In genomic region chr2:170464817-170465216, GRCm38 (mm10) we compare ENCODE assay signal across 30 mouse cellular contexts. TPM values are rescaled to one million over a fixed set of nuclear protein-coding genes. Genes with fewer than 3 reads are reported as not detected.
A peak's percentile ranks its signal among the peaks of the same experiment; 100 is the strongest.
DNase-seq lines count a peak whose midpoint lies in the region; ATAC-seq and TF ChIP-seq lines count a peak whose summit lies in the region.
"Had no signal": no experiment of that assay in that cellular context is flagged by ENCODE, and none has a peak within 500 bp of the region (broad histone marks: within the 10 kb centered on the region; RNA-seq: fewer than 3 reads in every experiment).

No protein-coding gene starts in this region.

- H3K79me2 ChIP-seq in heart, adult 2 months (replicated peaks; ENCODE audit: control insufficient read depth, insufficient read depth, low read length) = no peaks in the 10 kb centered on the region

- H3K9ac ChIP-seq in heart, adult 2 months (ENCODE audit: low read depth, low read length) = no peak overlapping the region
- no peak overlapping the region for H3K9ac ChIP-seq in kidney, postnatal 0 days (ENCODE audit: low read depth, low read length)
- H3K9ac ChIP-seq in hindbrain, embryonic 13.5 days = no peak overlapping the region
- H3K9ac ChIP-seq: forebrain, embryonic 13.5 days; heart, embryonic 15.5 days; hindbrain, embryonic 14.5 days; limb, embryonic 12.5 days; liver, embryonic 15.5 days; lung, embryonic 14.5 days had no signal

- no peak for TF ChIP-seq EP300 in heart, adult 2 months (IDR thresholded peaks at IDR 0.05; ENCODE audit: insufficient read depth, low read depth, low read length)

- no peak for TF ChIP-seq POLR2A in heart, adult 2 months (IDR thresholded peaks at IDR 0.05; ENCODE audit: insufficient read depth, low read depth, low read length)
- TF ChIP-seq POLR2A in kidney, adult 2 months (IDR thresholded peaks at IDR 0.05; ENCODE audit: low read depth, low read length) = no peak

- TF ChIP-seq CTCF in heart, adult 2 months (IDR thresholded peaks at IDR 0.05) = no peak
- no peak for TF ChIP-seq CTCF in kidney, adult 2 months (conservative IDR thresholded peaks at IDR 0.05; ENCODE audit: insufficient read depth, insufficient read length, low read depth, low read length)
- no peak for TF ChIP-seq CTCF in kidney, postnatal 0 days (IDR thresholded peaks at IDR 0.05; ENCODE audit: low read depth)

- no peaks in the 10 kb centered on the region for H3K36me3 ChIP-seq in heart, adult 2 months (ENCODE audit: control insufficient read depth, insufficient read depth, low read length)
- H3K36me3 ChIP-seq in kidney, adult 2 months (ENCODE audit: control insufficient read depth, insufficient read depth, low read length) = no peaks in the 10 kb centered on the region
- no peaks in the 10 kb centered on the region for H3K36me3 ChIP-seq in kidney, postnatal 0 days (ENCODE audit: insufficient read depth, low read length)
- no peaks in the 10 kb centered on the region for H3K36me3 ChIP-seq in hindbrain, embryonic 13.5 days
- H3K36me3 ChIP-seq: G1E; heart, embryonic 10.5 days; heart, embryonic 15.5 days; limb, embryonic 12.5 days; liver, embryonic 15.5 days had no signal

- intact Hi-C loops in heart, adult 2 months (cut with DNase I) = no loop called here

- H3K4me3 ChIP-seq in heart, adult 2 months = no peak overlapping the region
- no peak overlapping the region for H3K4me3 ChIP-seq in kidney, adult 2 months (ENCODE audit: insufficient read depth, low read depth, low read length)
- H3K4me3 ChIP-seq in kidney, postnatal 0 days (replicated peaks; ENCODE audit: low read depth, low read length) = no peak overlapping the region
- H3K4me3 ChIP-seq in hindbrain, embryonic 13.5 days = no peak overlapping the region
- H3K4me3 ChIP-seq: forebrain, embryonic 13.5 days; heart, embryonic 10.5 days; heart, embryonic 15.5 days; limb, embryonic 12.5 days; liver, embryonic 15.5 days had no signal

- no peak overlapping the region for H3K4me2 ChIP-seq in kidney, postnatal 0 days (ENCODE audit: low read length)
- H3K4me2 ChIP-seq in hindbrain, embryonic 13.5 days = no peak overlapping the region
- H3K4me2 ChIP-seq: forebrain, embryonic 13.5 days; heart, embryonic 15.5 days; hindbrain, embryonic 14.5 days; limb, embryonic 12.5 days; liver, embryonic 15.5 days; lung, embryonic 14.5 days had no signal

- no peak overlapping the region for H3K27ac ChIP-seq in heart, adult 2 months
- no peak overlapping the region for H3K27ac ChIP-seq in kidney, adult 2 months (ENCODE audit: insufficient read depth, low read depth, low read length)
- H3K27ac ChIP-seq in kidney, postnatal 0 days = no peak overlapping the region
- H3K27ac ChIP-seq in hindbrain, embryonic 13.5 days = no peak overlapping the region
- H3K27ac ChIP-seq: forebrain, embryonic 13.5 days; heart, embryonic 10.5 days; heart, embryonic 15.5 days; hindbrain, embryonic 14.5 days; limb, embryonic 12.5 days; liver, embryonic 15.5 days; stomach, postnatal 0 days had no signal

- H3K4me1 ChIP-seq in heart, adult 2 months (ENCODE audit: control insufficient read depth, insufficient read depth, low read length) = 0 out of 2 replicates have a peak, but pooled peaks cover 1% of the 10 kb centered on the region
- H3K4me1 ChIP-seq in kidney, adult 2 months (ENCODE audit: control insufficient read depth, insufficient read depth, low read length) = peaks cover 20% of the 10 kb centered on the region
- peaks cover 8% of the 10 kb centered on the region; the same call in 1 of the 2 replicates for H3K4me1 ChIP-seq in kidney, postnatal 0 days (replicated peaks; ENCODE audit: insufficient read depth, low read length)
- peaks cover 6% of the 10 kb centered on the region for H3K4me1 ChIP-seq in hindbrain, embryonic 13.5 days (replicated peaks)
- H3K4me1 ChIP-seq: heart, embryonic 15.5 days had no signal

- WGBS in heart, adult 2 months = 21% methylated on average over 4 of the region's 4 CpGs
- 21% methylated on average over 4 of the region's 4 CpGs for WGBS in kidney, adult 2 months
- 28% methylated on average over 4 of the region's 4 CpGs for WGBS in kidney, postnatal 0 days
- WGBS in hindbrain, embryonic 13.5 days = 56% methylated on average over 4 of the region's 4 CpGs

- peak; percentile 53 for ATAC-seq in kidney, postnatal 0 days (replicated peaks; ENCODE audit: low FRiP score, low read depth)
- no peak for ATAC-seq in hindbrain, embryonic 13.5 days (ENCODE audit: low FRiP score)
- ATAC-seq: forebrain, embryonic 13.5 days had no signal

- H3K9me3 ChIP-seq in kidney, postnatal 0 days (replicated peaks; ENCODE audit: low read length) = no peaks in the 10 kb centered on the region
- no peaks in the 10 kb centered on the region for H3K9me3 ChIP-seq in hindbrain, embryonic 13.5 days
- H3K9me3 ChIP-seq: forebrain, embryonic 13.5 days; heart, embryonic 10.5 days; heart, embryonic 15.5 days; liver, embryonic 15.5 days had no signal

- H3K27me3 ChIP-seq in heart, adult 2 months (ENCODE audit: control insufficient read depth, insufficient read depth, low read length) = no peaks in the 10 kb centered on the region
- no peaks in the 10 kb centered on the region for H3K27me3 ChIP-seq in kidney, adult 2 months (replicated peaks; ENCODE audit: control insufficient read depth, insufficient read depth, low read length)
- no peaks in the 10 kb centered on the region for H3K27me3 ChIP-seq in kidney, postnatal 0 days (ENCODE audit: insufficient read depth, low read length)
- peaks cover 15% of the 10 kb centered on the region; the same call in 1 of the 2 replicates for H3K27me3 ChIP-seq in hindbrain, embryonic 13.5 days
- H3K27me3 ChIP-seq: forebrain, embryonic 13.5 days; liver, embryonic 15.5 days had no signal

- DNase-seq in heart, adult 11 months = peak; percentile 55
- no peak for DNase-seq in heart, adult 2 months
- peak; percentile 81 for DNase-seq in kidney, adult 2 months
- DNase-seq in kidney, postnatal 0 days (ENCODE audit: low spot score) = peak; percentile 29
- DNase-seq in kidney, postnatal 4 days = peak; percentile 28 to 58
- no peak for DNase-seq in spleen, postnatal 4 days (ENCODE audit: low spot score in 2 of 2)
- DNase-seq: adrenal gland, adult 8-10 months; cerebellum, adult 2 months; cerebellum, postnatal 14 days; gastrocnemius, postnatal 10 days; layer of hippocampus, adult 9-11 months; lung, embryonic 14.5 days; lung, postnatal 14 days; midbrain, embryonic 14.5 days; thymus, adult 2 months; thymus, postnatal 36 days had no signal

RNA-seq across cellular contexts. Expression of gene Pfdn4, which starts 31.4 kb away (rescaled TPM):
- 10 to 100 TPM; 10.6 to 13.3 TPM for total RNA-seq in heart, adult 2 months (2021)
- polyA plus RNA-seq in heart, adult 2 months (2012; rRNA removed) = 3.6 and 7.9 TPM in 2 replicates
- polyA plus RNA-seq in kidney, adult 2 months (2012; rRNA removed) = 5.6 TPM in 2 replicates
- 105 and 113 TPM in 2 replicates for polyA plus RNA-seq in kidney, postnatal 0 days (2015; fragmentation: Nextera tagmentation; extraction: Ambion mirVana)
- polyA plus RNA-seq in hindbrain, embryonic 13.5 days (2015; fragmentation: Nextera tagmentation; extraction: Ambion mirVana) = 133 and 148 TPM in 2 replicates

RNA-seq across cellular contexts. Expression of gene Cyp24a1, which starts 32.1 kb away (rescaled TPM):
- total RNA-seq in heart, adult 2 months (2021) = not detected
- not detected in 2 replicates for polyA plus RNA-seq in heart, adult 2 months (2012; rRNA removed)
- 27.5 and 29.2 TPM in 2 replicates for polyA plus RNA-seq in kidney, adult 2 months (2012; rRNA removed)
- 7.4 TPM in 2 replicates for polyA plus RNA-seq in kidney, postnatal 0 days (2015; fragmentation: Nextera tagmentation; extraction: Ambion mirVana)
- 0.12 TPM in 1 of 2 replicates, not detected in the other for polyA plus RNA-seq in hindbrain, embryonic 13.5 days (2015; fragmentation: Nextera tagmentation; extraction: Ambion mirVana)
- total RNA-seq: adrenal gland, adult 8-10 months; G1E; gastrocnemius, postnatal 10 days; heart, postnatal 25 days; left cerebral cortex, postnatal 14 days; liver, adult 2 months; monocyte, adult 5-6 weeks had no signal
- polyA plus RNA-seq: G1E; gonadal fat pad, adult 2 months; heart, embryonic 10.5 days; heart, embryonic 15.5 days; limb, embryonic 12.5 days; liver, adult 2 months; liver, embryonic 15.5 days; lung, embryonic 14.5 days; stomach, postnatal 0 days had no signal

RNA-seq across cellular contexts. Expression of gene Bcas1, which starts 37.2 kb away (rescaled TPM):
- total RNA-seq in heart, adult 2 months (2021) = under 1 TPM; 0.14 to 0.26 TPM
- polyA plus RNA-seq in heart, adult 2 months (2012; rRNA removed) = 0.35 and 1.1 TPM in 2 replicates
- 0.29 and 0.45 TPM in 2 replicates for polyA plus RNA-seq in kidney, adult 2 months (2012; rRNA removed)
- polyA plus RNA-seq in kidney, postnatal 0 days (2015; fragmentation: Nextera tagmentation; extraction: Ambion mirVana) = 0.61 and 0.94 TPM in 2 replicates
- 13.8 and 17.9 TPM in 2 replicates for polyA plus RNA-seq in hindbrain, embryonic 13.5 days (2015; fragmentation: Nextera tagmentation; extraction: Ambion mirVana)
- total RNA-seq: liver, adult 2 months had no signal
- polyA plus RNA-seq: G1E had no signal

Comparison
In these comparisons a context has a peak if more than half of its experiments do, and no peak if none do; other contexts are left out.
1. DNase-seq: peak in heart, adult 11 months (single experiment), kidney, adult 2 months (single experiment), kidney, postnatal 0 days (single experiment) and kidney, postnatal 4 days (2 of 2); none in heart, adult 2 months (0 of 2) and spleen, postnatal 4 days (0 of 2).
2. RNA of gene Pfdn4, which starts 31.4 kb away (polyA plus RNA-seq): 133 to 148 TPM in hindbrain, embryonic 13.5 days and 105 to 113 TPM in kidney, postnatal 0 days; 5.6 TPM in kidney, adult 2 months and 3.6 to 7.9 TPM in heart, adult 2 months; every median in the first group is over 10 times any median in the second.